Mouse (Mus musculus) megakaryocyte, embryonic 14.5 days (primary cell): ENCODE data around the gene Zfp488. TPM values are rescaled to one million over a fixed set of nuclear protein-coding genes. Genes with fewer than 3 reads are reported as not detected.

ENCODE experiments used
- H3K27me3 ChIP-seq: replicated peaks from 2 replicates; pipeline ENCODE3; 2012; ENCODE audit warnings: inconsistent platforms
- H3K36me3 ChIP-seq: replicated peaks from 2 replicates; pipeline ENCODE3; 2012; ENCODE audit warnings: low read length, inconsistent platforms, mixed read lengths
- H3K4me1 ChIP-seq: 2 replicates; pipeline ENCODE4 v1.6.1; 2012; ENCODE audit warnings: inconsistent platforms
- H3K4me3 ChIP-seq: replicated peaks from 2 replicates; pipeline ENCODE3; 2012; ENCODE audit warnings: moderate library complexity, mild to moderate bottlenecking, inconsistent platforms
- H3K9me3 ChIP-seq: 2 replicates; pipeline ENCODE4 v1.6.1; 2012; ENCODE audit warnings: inconsistent platforms
- FLI1 ChIP-seq: IDR thresholded peaks from 2 replicates; pipeline ENCODE4 v1.6.1; 2012; ENCODE audit warnings: low read length, inconsistent platforms, mixed read lengths
- GATA1 ChIP-seq: IDR thresholded peaks from 3 replicates; pipeline ENCODE4 v1.6.1; 2012; ENCODE audit warnings: mixed read lengths, low read length, inconsistent platforms, borderline replicate concordance
- polyA plus RNA-seq: library from polyadenylated mRNA; stranded (reverse); fragments of >175 nt; gene quantifications from 2 replicates; pipeline ENCODE4 v1.2.3, GENCODE M21; 2012; ENCODE audit warnings: low replicate concordance; ENCODE audit not compliant: insufficient read depth

Gene Zfp488
- polyA plus RNA-seq, 1 experiment = not detected

GRCm38 (mm10) chr14:33993051-33993450 is 14.5 kb upstream of the Zfp488 start:
- H3K9me3 ChIP-seq = peaks cover 27% of the 10 kb centered on the region; the same call in 1 of the 2 replicates
- no peaks in the 10 kb centered on the region for H3K27me3 ChIP-seq
- H3K4me1 ChIP-seq = no peaks in the 10 kb centered on the region
- TF ChIP-seq GATA1 (no peak), FLI1 (no peak)
- H3K4me3 ChIP-seq = no peak overlapping the region
- H3K36me3 ChIP-seq = no peaks in the 10 kb centered on the region

- Histone ChIP-seq H3K4me3 (no peak overlapping the region), H3K4me1 (no peaks in the 10 kb centered on the region), H3K9me3 (peaks cover 30% of the 10 kb centered on the region; the same call in 1 of the 2 replicates), H3K36me3 (no peaks in the 10 kb centered on the region), H3K27me3 (no peaks in the 10 kb centered on the region)
- TF ChIP-seq GATA1 = no peak
- no peak for TF ChIP-seq FLI1
Observed at GRCm38 (mm10) chr14:33991971-33992370, 13.4 kb upstream of the Zfp488 start.

- Histone ChIP-seq H3K36me3 (no peaks in the 10 kb centered on the region), H3K4me1 (no peaks in the 10 kb centered on the region), H3K9me3 (0 out of 2 replicates have a peak, but pooled peaks cover 24% of the 10 kb centered on the region), H3K27me3 (no peaks in the 10 kb centered on the region), H3K4me3 (no peak overlapping the region)
- TF ChIP-seq FLI1 (no peak), GATA1 (no peak)
Observed at GRCm38 (mm10) chr14:33989201-33989600, 10.6 kb upstream of the Zfp488 start.

GRCm38 (mm10) chr14:33977748-33978147 is 816 bp downstream of the Zfp488 start:
- Histone ChIP-seq H3K27me3 (peaks cover 7% of the 10 kb centered on the region), H3K4me1 (no peaks in the 10 kb centered on the region), H3K9me3 (peaks cover 12% of the 10 kb centered on the region; the same call in 1 of the 2 replicates), H3K36me3 (no peaks in the 10 kb centered on the region), H3K4me3 (no peak overlapping the region)
- TF ChIP-seq FLI1 (no peak), GATA1 (no peak)

- Histone ChIP-seq H3K36me3 (no peaks in the 10 kb centered on the region), H3K9me3 (peaks cover 31% of the 10 kb centered on the region; the same call in 1 of the 2 replicates)
- TF ChIP-seq FLI1 (no peak), GATA1 (no peak)
Observed at GRCm38 (mm10) chr14:33974752-33975151, 3.8 kb downstream of the Zfp488 start.

GRCm38 (mm10) chr14:33972679-33973078 is 5.9 kb downstream of the Zfp488 start:
- H3K36me3 ChIP-seq = no peaks in the 10 kb centered on the region
- H3K27me3 ChIP-seq = no peaks in the 10 kb centered on the region
- H3K9me3 ChIP-seq = peaks cover 21% of the 10 kb centered on the region; the same call in 1 of the 2 replicates
- TF ChIP-seq GATA1 = no peak
- TF ChIP-seq FLI1 = no peak
- peak overlapping the region; percentile 33 for H3K4me3 ChIP-seq
- no peaks in the 10 kb centered on the region for H3K4me1 ChIP-seq

More at GRCm38 (mm10) chr14:33974752-33975151, 3.8 kb downstream of the Zfp488 start:
- Histone ChIP-seq H3K4me3 (peak overlapping the region; percentile 24), H3K4me1 (no peaks in the 10 kb centered on the region), H3K27me3 (peaks cover 7% of the 10 kb centered on the region)

- Histone ChIP-seq H3K4me3 (no peak overlapping the region), H3K36me3 (no peaks in the 10 kb centered on the region), H3K27me3 (no peaks in the 10 kb centered on the region), H3K9me3 (peaks cover 17% of the 10 kb centered on the region; the same call in 1 of the 2 replicates), H3K4me1 (no peaks in the 10 kb centered on the region)
- TF ChIP-seq GATA1 = no peak
- TF ChIP-seq FLI1 = no peak
Observed at GRCm38 (mm10) chr14:33965675-33966074, 12.9 kb downstream of the Zfp488 start.

- H3K9me3 ChIP-seq = peaks cover 27% of the 10 kb centered on the region
Observed at GRCm38 (mm10) chr14:33959341-33959740, 19.2 kb downstream of the Zfp488 start.

GRCm38 (mm10) chr14:33958841-33959240 is 19.7 kb downstream of the Zfp488 start:
- H3K36me3 ChIP-seq = no peaks in the 10 kb centered on the region
- TF ChIP-seq GATA1 (no peak), FLI1 (no peak)

More at GRCm38 (mm10) chr14:33959341-33959740, 19.2 kb downstream of the Zfp488 start:
- TF ChIP-seq FLI1 (no peak), GATA1 (no peak)
- Histone ChIP-seq H3K4me1 (no peaks in the 10 kb centered on the region), H3K4me3 (no peak overlapping the region), H3K27me3 (no peaks in the 10 kb centered on the region), H3K36me3 (no peaks in the 10 kb centered on the region)

GRCm38 (mm10) chr14:33958186-33958585 is 20.4 kb downstream of the Zfp488 start:
- no peaks in the 10 kb centered on the region for H3K36me3 ChIP-seq
- no peak overlapping the region for H3K4me3 ChIP-seq
- H3K9me3 ChIP-seq = peaks cover 34% of the 10 kb centered on the region
- TF ChIP-seq GATA1 = no peak
- no peaks in the 10 kb centered on the region for H3K27me3 ChIP-seq
- H3K4me1 ChIP-seq = no peaks in the 10 kb centered on the region

More at GRCm38 (mm10) chr14:33958841-33959240, 19.7 kb downstream of the Zfp488 start:
- Histone ChIP-seq H3K4me3 (no peak overlapping the region), H3K27me3 (no peaks in the 10 kb centered on the region), H3K9me3 (peaks cover 32% of the 10 kb centered on the region), H3K4me1 (no peaks in the 10 kb centered on the region)

GRCm38 (mm10) chr14:33956055-33956454 is 22.5 kb downstream of the Zfp488 start:
- peaks cover 34% of the 10 kb centered on the region for H3K9me3 ChIP-seq
- H3K36me3 ChIP-seq = no peaks in the 10 kb centered on the region
- no peak overlapping the region for H3K4me3 ChIP-seq
- no peaks in the 10 kb centered on the region for H3K4me1 ChIP-seq
- no peaks in the 10 kb centered on the region for H3K27me3 ChIP-seq
- TF ChIP-seq FLI1 = no peak
- TF ChIP-seq GATA1 = no peak
